In genomic region chr2:59611831-59612732, GRCm38 (mm10) we compare ENCODE assay signal across 8 mouse cellular contexts. TPM values are rescaled to one million over a fixed set of nuclear protein-coding genes. Genes with fewer than 3 reads are reported as not detected.
A peak's percentile ranks its signal among the peaks of the same experiment; 100 is the strongest.
DNase-seq lines count a peak whose midpoint lies in the region; ATAC-seq lines count a peak whose summit lies in the region.

Gene Tanc1, plus strand, starts transcription at chr2:59612042.

- peak within 1 kb of the TSS; percentile 96 for H3K27ac ChIP-seq in intestine, embryonic 15.5 days

- intact Hi-C loops in left cerebral cortex, postnatal 36 days (cut with DNase I): loop anchor here (5.0 kb wide), 3 partner anchors 40 to 135 kb away; no protein-coding TSS in a partner anchor

- peak; percentile 97 for ATAC-seq in intestine, embryonic 15.5 days

- H3K4me1 ChIP-seq in intestine, embryonic 15.5 days (replicated peaks): peaks cover 30% of the 10 kb centered on the region

- peak; percentile 96 for DNase-seq in adrenal gland, adult 2 months
- peak; percentile 88 for DNase-seq in embryo, embryonic 10.5 days (ENCODE audit: low spot score)
- DNase-seq in gastrocnemius, postnatal 4 days (ENCODE audit: low spot score in 2 of 2): peak; percentile 61 to 81
- peak; percentile 80 to 83 for DNase-seq in left cerebral cortex, postnatal 36 days (ENCODE audit: low spot score in 2 of 2)
- peak; percentile 81 for DNase-seq in mesoderm, embryonic 11.5 days (ENCODE audit: low read depth, low spot score)
- peak; percentile 58 for DNase-seq in right cerebral cortex, postnatal 4 days
- DNase-seq in yolk sac, embryonic 10.5 days (ENCODE audit: low spot score): peak; percentile 89

- H3K4me3 ChIP-seq in intestine, embryonic 15.5 days (replicated peaks): peak within 1 kb of the TSS; percentile 97

- no peaks in the 10 kb centered on the region for H3K9me3 ChIP-seq in intestine, embryonic 15.5 days

- peak within 1 kb of the TSS; percentile 87 for H3K4me2 ChIP-seq in intestine, embryonic 15.5 days (replicated peaks)

- WGBS in intestine, embryonic 15.5 days: under 1% methylated on average over 97 of the region's 99 CpGs

- no peaks in the 10 kb centered on the region for H3K36me3 ChIP-seq in intestine, embryonic 15.5 days

- H3K9ac ChIP-seq in intestine, embryonic 15.5 days: peak within 1 kb of the TSS; percentile 96

- H3K27me3 ChIP-seq in intestine, embryonic 15.5 days (replicated peaks): no peaks in the 10 kb centered on the region

RNA-seq across cellular contexts. Expression of gene Tanc1, which starts in this region (rescaled TPM):
- total RNA-seq in adrenal gland, adult 2 months (2021): 10 to 100 TPM; 16.4 to 17.3 TPM
- polyA plus RNA-seq in adrenal gland, adult 2 months (2012; rRNA removed): 5.6 and 5.7 TPM in 2 replicates
- total RNA-seq in gastrocnemius, postnatal 4 days (2021): 10 to 100 TPM; 19.0 to 20.9 TPM
- polyA plus RNA-seq in intestine, embryonic 15.5 days (2015; fragmentation: Nextera tagmentation; extraction: Ambion mirVana): 19.8 and 24.1 TPM in 2 replicates
- 10 to 100 TPM; 17.7 to 27.5 TPM for total RNA-seq in left cerebral cortex, postnatal 36 days (2021)

Comparison
In these comparisons a context has a peak if more than half of its experiments do, and no peak if none do; other contexts are left out.
1. Peak in every context shown above with its lines: DNase-seq, ATAC-seq, H3K4me3 ChIP-seq and H3K27ac ChIP-seq.